Mouse (Mus musculus) megakaryocyte, embryonic 14.5 days (primary cell): Measurements from ENCODE around the gene A230050P20Rik. TPM values are rescaled to one million over a fixed set of nuclear protein-coding genes. Genes with fewer than 3 reads are reported as not detected.

Experiments
- H3K27me3 ChIP-seq: replicated peaks from 2 replicates; pipeline ENCODE3; 2012; ENCODE audit warnings: inconsistent platforms
- H3K36me3 ChIP-seq: replicated peaks from 2 replicates; pipeline ENCODE3; 2012; ENCODE audit warnings: low read length, inconsistent platforms, mixed read lengths
- H3K4me1 ChIP-seq: 2 replicates; pipeline ENCODE4 v1.6.1; 2012; ENCODE audit warnings: inconsistent platforms
- H3K4me3 ChIP-seq: replicated peaks from 2 replicates; pipeline ENCODE3; 2012; ENCODE audit warnings: moderate library complexity, mild to moderate bottlenecking, inconsistent platforms
- H3K9me3 ChIP-seq: 2 replicates; pipeline ENCODE4 v1.6.1; 2012; ENCODE audit warnings: inconsistent platforms
- FLI1 ChIP-seq: IDR thresholded peaks from 2 replicates; pipeline ENCODE4 v1.6.1; 2012; ENCODE audit warnings: low read length, inconsistent platforms, mixed read lengths
- GATA1 ChIP-seq: IDR thresholded peaks from 3 replicates; pipeline ENCODE4 v1.6.1; 2012; ENCODE audit warnings: mixed read lengths, low read length, inconsistent platforms, borderline replicate concordance
- polyA plus RNA-seq: library from polyadenylated mRNA; stranded (reverse); fragments of >175 nt; gene quantifications from 2 replicates; pipeline ENCODE4 v1.2.3, GENCODE M21; 2012; ENCODE audit warnings: low replicate concordance; ENCODE audit not compliant: insufficient read depth

A230050P20Rik gene
- polyA plus RNA-seq, 1 experiment: 39.0 TPM

DNA sequence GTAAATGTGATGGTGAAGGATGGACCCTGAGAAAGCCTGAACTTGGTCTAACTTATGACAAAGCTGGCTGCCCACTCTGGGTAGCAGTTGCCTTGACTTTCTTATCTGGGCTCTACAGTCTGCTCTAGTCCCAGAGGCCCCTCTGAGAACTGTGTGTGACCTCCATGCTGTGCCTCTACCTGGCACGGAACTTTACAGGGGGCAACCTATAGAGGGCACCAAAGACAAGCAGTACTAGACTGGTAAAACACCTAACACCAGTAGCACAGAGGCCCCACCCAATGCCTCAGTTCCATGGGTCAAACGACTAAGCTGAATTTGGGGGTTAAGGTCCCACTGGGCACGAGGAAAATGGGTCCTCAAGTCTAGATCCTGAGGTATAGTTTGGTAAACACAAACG, 47.7 kb downstream of the A230050P20Rik start:
- Histone ChIP-seq H3K9me3 (no peaks in the 10 kb centered on the region), H3K27me3 (no peaks in the 10 kb centered on the region)

DNA sequence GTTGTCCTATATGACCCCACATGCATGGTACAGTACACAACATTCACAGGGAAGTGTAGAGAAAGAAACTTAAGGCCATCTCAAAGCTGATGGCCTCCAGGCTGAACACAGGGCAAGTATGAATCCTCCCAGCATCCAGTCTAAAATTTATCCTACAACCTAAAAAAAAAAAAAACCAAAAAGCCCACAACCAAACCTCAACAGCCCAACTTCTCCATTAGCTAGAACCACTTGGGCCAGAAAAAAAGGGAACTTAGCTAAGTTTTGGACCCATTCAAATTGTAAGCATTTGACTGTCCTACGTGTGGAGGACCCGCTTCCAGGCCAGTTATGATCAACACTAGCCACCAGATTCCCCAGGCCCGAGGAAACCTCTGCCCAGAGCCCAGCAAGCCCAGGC, 54.8 kb downstream of the A230050P20Rik start:
- Histone ChIP-seq H3K27me3 (no peaks in the 10 kb centered on the region), H3K4me1 (peaks cover 20% of the 10 kb centered on the region), H3K36me3 (peaks cover 100% of the 10 kb centered on the region), H3K4me3 (no peak overlapping the region), H3K9me3 (no peaks in the 10 kb centered on the region)
- TF ChIP-seq FLI1: no peak
- no peak for TF ChIP-seq GATA1

More for the DNA sequence above, 47.7 kb downstream of the A230050P20Rik start:
- peaks cover 3% of the 10 kb centered on the region for H3K4me1 ChIP-seq
- no peak overlapping the region for H3K4me3 ChIP-seq
- TF ChIP-seq GATA1: no peak
- no peak for TF ChIP-seq FLI1
- H3K36me3 ChIP-seq: peaks cover 100% of the 10 kb centered on the region

Other genes with a start within 250 kb of the A230050P20Rik start
- 15.3 TPM in 1 of 2 replicates, not detected in the other for gene Ubl5, start 225.8 kb upstream of the A230050P20Rik start, polyA plus RNA-seq
- 20.8 and 31.8 TPM in 2 replicates for gene Fbxl12, start 223.9 kb upstream of the A230050P20Rik start, polyA plus RNA-seq
- 8.5 and 31.8 TPM in 2 replicates for gene Pin1, start 216.5 kb upstream of the A230050P20Rik start, polyA plus RNA-seq
- 0.16 TPM in 1 of 2 replicates, not detected in the other for gene Olfm2, start 122.3 kb upstream of the A230050P20Rik start, polyA plus RNA-seq
- gene Col5a3, start 53.6 kb upstream of the A230050P20Rik start, polyA plus RNA-seq: 0.02 TPM in 1 of 2 replicates, not detected in the other
- not detected in 2 replicates for gene Rdh8, start 50.1 kb upstream of the A230050P20Rik start, polyA plus RNA-seq
- gene Angptl6, start 11.1 kb downstream of the A230050P20Rik start, polyA plus RNA-seq: 4.7 and 5.1 TPM in 2 replicates
- gene Ppan, start 19.5 kb downstream of the A230050P20Rik start, polyA plus RNA-seq: 84.5 and 137 TPM in 2 replicates
- gene Eif3g, start 30.0 kb downstream of the A230050P20Rik start, polyA plus RNA-seq: 300 and 342 TPM in 2 replicates
- 31.3 and 39.8 TPM in 2 replicates for gene Dnmt1, start 91.2 kb downstream of the A230050P20Rik start, polyA plus RNA-seq
- gene S1pr2, start 108.1 kb downstream of the A230050P20Rik start, polyA plus RNA-seq: 4.0 and 8.4 TPM in 2 replicates
- gene Mrpl4, start 134.1 kb downstream of the A230050P20Rik start, polyA plus RNA-seq: 62.4 and 63.4 TPM in 2 replicates
- gene Icam1, start 147.3 kb downstream of the A230050P20Rik start, polyA plus RNA-seq: 8.8 and 10.8 TPM in 2 replicates
- gene Icam4, start 160.7 kb downstream of the A230050P20Rik start, polyA plus RNA-seq: 5.3 and 7.9 TPM in 2 replicates
- gene Icam5, start 163.4 kb downstream of the A230050P20Rik start, polyA plus RNA-seq: 3.0 and 9.9 TPM in 2 replicates
- 3.6 TPM in 1 of 2 replicates, not detected in the other for gene Zglp1, start 198.5 kb downstream of the A230050P20Rik start, polyA plus RNA-seq
- gene Gm49373, start 204.5 kb downstream of the A230050P20Rik start, polyA plus RNA-seq: 0.45 TPM in 1 of 2 replicates, not detected in the other
- 3.3 and 26.9 TPM in 2 replicates for gene Fdx1l, start 205.0 kb downstream of the A230050P20Rik start, polyA plus RNA-seq
- 128 and 518 TPM in 2 replicates for gene Gm38431, start 223.4 kb downstream of the A230050P20Rik start, polyA plus RNA-seq
- 51.7 TPM in 1 of 2 replicates, not detected in the other for gene Raver1, start 223.4 kb downstream of the A230050P20Rik start, polyA plus RNA-seq